In the genomic region with DNA sequence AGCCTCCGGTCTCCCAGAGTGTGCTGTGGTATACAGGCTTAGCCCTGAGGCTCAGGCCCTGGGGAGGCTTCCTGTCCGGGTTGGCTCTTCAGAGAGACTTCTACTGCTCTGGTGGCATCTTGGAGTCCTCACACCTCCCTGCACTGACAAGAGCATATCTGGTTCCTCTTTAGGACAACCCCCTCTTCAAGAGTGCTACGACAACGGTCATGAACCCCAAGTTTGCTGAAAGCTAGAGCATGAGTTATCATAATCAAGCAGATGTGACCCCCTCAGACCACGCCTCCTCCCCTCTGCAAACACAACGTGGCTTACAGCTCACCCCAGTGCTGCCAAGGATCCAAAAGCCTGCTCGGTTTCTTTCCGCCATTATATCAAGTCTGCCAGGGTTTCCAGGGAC, we compare ENCODE assay signal across 30 mouse cellular contexts. TPM values are rescaled to one million over a fixed set of nuclear protein-coding genes. Genes with fewer than 3 reads are reported as not detected.
"Had no signal": no experiment of that assay in that cellular context is flagged by ENCODE, and none has a peak within 500 bp of the region (broad histone marks: within the 10 kb centered on the region; RNA-seq: fewer than 3 reads in every experiment).

No protein-coding gene starts in this region.

- H3K27ac ChIP-seq: heart, adult 2 months; hindbrain, embryonic 10.5 days; hindbrain, embryonic 12.5 days; hindbrain, embryonic 14.5 days; intestine, embryonic 15.5 days; layer of hippocampus, adult 2 months; limb, embryonic 13.5 days; limb, embryonic 15.5 days; liver, embryonic 12.5 days; liver, embryonic 14.5 days had no signal

- ATAC-seq: hindbrain, embryonic 16.5 days; inflammation-experienced regulatory T-cells, adult 6 months; intestine, embryonic 15.5 days; intestine, postnatal 0 days; liver, embryonic 12.5 days had no signal

- DNase-seq: gastrocnemius, postnatal 14 days; gastrocnemius, postnatal 36 days; heart, adult 11 months; heart, adult 2 months; heart, postnatal 10 days; heart, postnatal 4 days; kidney, adult 18-20 months; kidney, adult 8-10 months; kidney, postnatal 10 days; kidney, postnatal 25 days; kidney, postnatal 4 days; layer of hippocampus, postnatal 36 days; left cerebral cortex, postnatal 4 days had no signal

- H3K36me3 ChIP-seq: heart, embryonic 12.5 days; hindbrain, embryonic 10.5 days; hindbrain, embryonic 12.5 days; intestine, embryonic 15.5 days; limb, embryonic 13.5 days; limb, embryonic 15.5 days; liver, embryonic 12.5 days had no signal

- H3K9me3 ChIP-seq: heart, embryonic 12.5 days; hindbrain, embryonic 10.5 days; hindbrain, embryonic 12.5 days; intestine, embryonic 15.5 days; limb, embryonic 13.5 days; limb, embryonic 15.5 days; liver, embryonic 12.5 days had no signal

- H3K27me3 ChIP-seq: hindbrain, embryonic 12.5 days; intestine, embryonic 15.5 days; limb, embryonic 13.5 days; limb, embryonic 15.5 days; liver, embryonic 12.5 days had no signal

- H3K4me3 ChIP-seq: heart, adult 2 months; heart, embryonic 12.5 days; hindbrain, embryonic 10.5 days; hindbrain, embryonic 12.5 days; intestine, embryonic 15.5 days; layer of hippocampus, adult 2 months; limb, embryonic 13.5 days; limb, embryonic 15.5 days; liver, embryonic 12.5 days had no signal

RNA-seq across cellular contexts. Expression of gene Gm49325, which starts 41.0 kb away (rescaled TPM):
- total RNA-seq: liver, adult 2 months had no signal
- polyA plus RNA-seq: gonadal fat pad, adult 2 months; heart, adult 2 months; heart, embryonic 12.5 days; heart, embryonic 14.5 days; hindbrain, embryonic 16.5 days; limb, embryonic 11.5 days; liver, adult 2 months had no signal
